Mouse (Mus musculus) kidney, adult 2 months (tissue): ENCODE measurements around the gene Clcn2. TPM values are rescaled to one million over a fixed set of nuclear protein-coding genes. Genes with fewer than 3 reads are reported as not detected.

Source experiments
- DNase-seq: peaks from one replicate; pipeline ENCODE4 v3.0.0; 2021
- H3K27ac ChIP-seq: fragments of 200-500 bp; 2 replicates; pipeline ENCODE4 v1.5.1; 2012; ENCODE audit warnings: low read depth, low read length, control low read depth, inconsistent platforms; ENCODE audit not compliant: insufficient read depth
- H3K27me3 ChIP-seq: fragments of 200-500 bp; replicated peaks from 2 replicates; pipeline ENCODE4 v1.6.1; 2012; ENCODE audit warnings: mild to moderate bottlenecking, moderate library complexity, low read length, inconsistent platforms; ENCODE audit not compliant: control insufficient read depth, insufficient read depth
- H3K36me3 ChIP-seq: fragments of 200-500 bp; 2 replicates; pipeline ENCODE4 v1.6.1; 2012; ENCODE audit warnings: mild to moderate bottlenecking, moderate library complexity, low read length, inconsistent platforms; ENCODE audit not compliant: control insufficient read depth, insufficient read depth
- H3K4me1 ChIP-seq: fragments of 200-500 bp; 2 replicates; pipeline ENCODE4 v1.6.1; 2011; ENCODE audit warnings: low read length; ENCODE audit not compliant: control insufficient read depth, insufficient read depth
- H3K4me3 ChIP-seq: fragments of 200-500 bp; 2 replicates; pipeline ENCODE4 v1.5.1; 2011; ENCODE audit warnings: mild to moderate bottlenecking, low read depth, low read length, control low read depth; ENCODE audit not compliant: insufficient read depth
- CTCF ChIP-seq: fragments of 200-500 bp; conservative IDR thresholded peaks from 2 replicates; pipeline ENCODE4 v1.5.1; 2011; ENCODE audit warnings: low read depth, mild to moderate bottlenecking, control low read depth, low read length, moderate library complexity, mixed read lengths; ENCODE audit not compliant: insufficient read depth, insufficient read length
- POLR2A ChIP-seq: fragments of 200-500 bp; IDR thresholded peaks from one replicate; pipeline ENCODE4 v1.6.1; 2011; ENCODE audit warnings: low read depth, low read length, control low read depth
- WGBS: fragments of 180-500 bp; shearing (Covaris S2); methylation state at CpG from one replicate; pipeline ENCODE4 v1.1.7; 2018; 5-methylcytosine and 5-hydroxymethylcytosine counted together
- polyA plus RNA-seq: library from polyadenylated mRNA; depleted of rRNA; stranded (reverse); fragments of >200 nt; gene quantifications from 2 replicates; pipeline ENCODE4 v1.2.3, GENCODE M21; 2012

The Clcn2 gene
- polyA plus RNA-seq, 1 experiment = 21.4 TPM

GRCm38 (mm10) chr16:20700036-20700435 lies 17.5 kb downstream of the Clcn2 start:
- H3K27ac ChIP-seq = no peak overlapping the region
- DNase-seq = no peak
- no peaks in the 10 kb centered on the region for H3K36me3 ChIP-seq
- no peaks in the 10 kb centered on the region for H3K4me1 ChIP-seq
- H3K27me3 ChIP-seq = no peaks in the 10 kb centered on the region
- WGBS = 74% methylated on average over 5 of the region's 5 CpGs
- TF ChIP-seq POLR2A (no peak), CTCF (no peak)
- H3K4me3 ChIP-seq = no peak overlapping the region

GRCm38 (mm10) chr16:20699266-20699665 lies 18.3 kb downstream of the Clcn2 start:
- Histone ChIP-seq H3K4me1 (no peaks in the 10 kb centered on the region), H3K27ac (no peak overlapping the region), H3K4me3 (no peak overlapping the region), H3K36me3 (no peaks in the 10 kb centered on the region), H3K27me3 (no peaks in the 10 kb centered on the region)
- 92% methylated on average over 5 of the region's 5 CpGs for WGBS
- no peak for DNase-seq
- no peak for TF ChIP-seq POLR2A
- no peak for TF ChIP-seq CTCF

DNA sequence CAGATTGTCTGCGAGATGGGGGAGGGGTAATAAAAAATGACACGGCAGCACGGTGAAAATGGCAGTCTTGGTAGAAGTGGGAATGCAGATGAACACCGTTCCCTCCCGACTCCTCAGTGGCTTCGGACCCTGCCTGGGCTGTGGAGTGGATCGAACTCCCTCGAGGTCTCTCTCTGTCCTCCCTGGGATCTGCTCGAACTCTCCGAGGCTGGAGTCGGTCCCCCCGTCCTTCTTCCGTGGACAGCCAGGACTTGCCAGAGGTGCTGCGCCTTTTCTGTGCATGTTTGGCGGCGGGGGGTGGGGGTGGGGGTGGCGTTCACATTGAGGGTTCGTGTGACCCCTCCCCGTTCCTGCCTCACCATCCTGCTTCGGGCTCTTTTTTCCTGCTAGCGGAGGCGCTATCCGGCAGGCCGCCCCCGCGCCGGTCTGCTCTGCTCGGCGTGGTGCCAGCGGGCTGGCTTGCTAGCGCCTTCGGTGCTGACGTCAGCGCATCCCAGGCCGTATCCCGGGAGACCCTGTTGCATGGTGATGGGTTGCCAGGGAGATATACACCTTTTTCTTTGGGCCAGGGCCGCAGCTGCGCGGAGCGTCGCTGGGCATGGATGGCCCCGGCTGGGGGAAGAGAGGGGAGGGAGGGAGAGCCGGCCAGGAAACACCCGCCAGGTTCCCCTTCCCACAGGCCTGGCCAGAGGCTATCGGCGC lies 21.8 kb downstream of the Clcn2 start:
- Histone ChIP-seq H3K27me3 (no peaks in the 10 kb centered on the region), H3K36me3 (no peaks in the 10 kb centered on the region), H3K4me3 (peak overlapping the region; percentile 5; the same call in 1 of the 2 replicates), H3K27ac (no peak overlapping the region), H3K4me1 (no peaks in the 10 kb centered on the region)
- DNase-seq = peak; percentile 90
- WGBS = 5% methylated on average over 45 of the region's 46 CpGs
- no peak for TF ChIP-seq POLR2A

GRCm38 (mm10) chr16:20694781-20695180 lies 22.8 kb downstream of the Clcn2 start:
- Histone ChIP-seq H3K27ac (no peak overlapping the region), H3K36me3 (peaks cover 3% of the 10 kb centered on the region), H3K4me1 (no peaks in the 10 kb centered on the region), H3K4me3 (no peak overlapping the region), H3K27me3 (no peaks in the 10 kb centered on the region)
- WGBS = 67% methylated on average over 8 of the region's 8 CpGs
- DNase-seq = peak; percentile 46
- TF ChIP-seq POLR2A (no peak), CTCF (no peak)

DNA sequence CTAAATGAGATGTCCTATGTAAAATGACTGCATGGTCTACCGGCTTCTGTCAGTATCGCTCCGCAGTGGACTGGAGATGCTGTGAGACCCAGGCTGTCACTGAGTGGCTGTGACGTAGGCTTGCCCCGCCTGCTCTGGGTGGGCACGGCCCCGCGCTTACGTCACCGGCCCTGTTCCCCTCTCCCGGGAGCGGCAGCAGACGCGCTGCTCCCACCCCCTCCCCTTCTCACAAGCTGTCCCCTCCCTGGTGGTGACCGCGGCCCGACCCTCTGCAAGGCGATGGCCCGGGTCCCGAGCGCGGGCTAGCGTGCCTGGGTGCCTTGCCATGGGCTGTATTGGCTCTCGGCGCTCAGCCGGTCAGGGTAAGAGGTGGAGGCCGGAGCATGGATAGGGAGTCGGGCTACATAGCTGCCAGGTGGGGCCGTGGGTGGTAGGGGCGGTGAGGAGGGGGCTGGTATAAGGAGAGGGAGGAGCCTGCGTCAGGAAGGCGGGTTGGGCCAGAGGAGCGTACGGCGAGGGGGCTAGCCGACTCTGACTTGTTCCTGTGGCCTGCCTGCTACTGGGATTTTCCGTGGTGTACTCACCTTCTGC lies 24.3 kb downstream of the Clcn2 start, which contains the start of gene Fam131a:
Gene Fam131a (plus strand): TSS at position 131 of the 591 bp plus-strand sequence.
- TF ChIP-seq POLR2A = peak; percentile 51
- TF ChIP-seq CTCF = no peak
- DNase-seq = peak; percentile 90
- H3K4me3 ChIP-seq = peak within 1 kb of the TSS; percentile 84
- H3K27me3 ChIP-seq = no peaks in the 10 kb centered on the region
- H3K27ac ChIP-seq = 0 out of 2 replicates have a peak within 1 kb of the TSS, but pooled peaks have one; percentile 21
- 2% methylated on average over 37 of the region's 37 CpGs for WGBS
- peaks cover 4% of the 10 kb centered on the region for H3K36me3 ChIP-seq
- no peaks in the 10 kb centered on the region for H3K4me1 ChIP-seq

DNA sequence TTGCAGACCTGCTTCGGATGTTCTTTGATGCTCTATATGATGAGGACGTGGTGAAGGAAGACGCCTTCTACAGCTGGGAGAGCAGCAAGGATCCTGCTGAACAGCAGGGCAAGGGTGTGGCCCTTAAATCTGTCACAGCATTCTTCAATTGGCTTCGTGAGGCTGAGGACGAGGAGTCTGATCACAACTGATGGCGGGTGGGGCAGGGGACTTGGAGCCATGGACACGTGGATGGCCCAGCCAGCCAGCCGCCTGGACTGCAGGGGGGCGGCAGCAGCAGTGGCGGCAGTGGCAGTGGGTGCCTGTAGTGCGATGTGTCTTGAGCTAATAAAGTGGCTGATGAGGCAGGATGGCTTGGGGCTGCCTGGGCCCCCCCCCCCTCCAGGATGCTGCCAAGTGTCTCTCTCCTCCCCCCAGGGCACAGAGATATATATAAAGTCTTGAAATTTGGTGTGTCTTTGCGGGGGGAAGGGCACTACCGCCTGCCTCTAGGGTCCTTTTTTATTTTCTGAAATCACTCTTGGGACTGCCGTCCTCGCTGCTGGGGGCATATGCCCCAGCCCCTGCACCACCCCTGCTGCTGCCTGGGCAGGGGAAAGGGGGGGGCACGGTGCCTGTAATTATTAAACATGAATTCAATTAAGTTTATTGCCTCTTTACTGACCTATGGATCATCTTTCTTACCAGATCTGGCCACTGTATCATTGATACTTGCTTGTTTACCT lies 25.1 kb downstream of the Clcn2 start:
- 68% methylated on average over 16 of the region's 16 CpGs for WGBS
- Histone ChIP-seq H3K27me3 (no peaks in the 10 kb centered on the region), H3K27ac (no peak overlapping the region), H3K4me1 (no peaks in the 10 kb centered on the region), H3K4me3 (no peak overlapping the region), H3K36me3 (peaks cover 8% of the 10 kb centered on the region)
- TF ChIP-seq POLR2A (no peak), CTCF (no peak)
- no peak for DNase-seq

- WGBS = 48% methylated on average over 1 of the region's 1 CpGs
- TF ChIP-seq POLR2A (no peak), CTCF (no peak)
- DNase-seq = no peak
- H3K27me3 ChIP-seq = no peaks in the 10 kb centered on the region
- H3K27ac ChIP-seq = no peak overlapping the region
- peaks cover 14% of the 10 kb centered on the region for H3K36me3 ChIP-seq
- no peak overlapping the region for H3K4me3 ChIP-seq
- no peaks in the 10 kb centered on the region for H3K4me1 ChIP-seq
These were observed 25.9 kb downstream of the Clcn2 start for GRCm38 (mm10) chr16:20691617-20692016.
